Mouse (Mus musculus): ENCODE data around the gene Atp9a. TPM values are rescaled to one million over a fixed set of nuclear protein-coding genes. Genes with fewer than 3 reads are reported as not detected.

Atp9a gene
- total and polyA plus RNA-seq, 3 experiments: 50.5 to 56.9 (median 51.5) TPM

DNA sequence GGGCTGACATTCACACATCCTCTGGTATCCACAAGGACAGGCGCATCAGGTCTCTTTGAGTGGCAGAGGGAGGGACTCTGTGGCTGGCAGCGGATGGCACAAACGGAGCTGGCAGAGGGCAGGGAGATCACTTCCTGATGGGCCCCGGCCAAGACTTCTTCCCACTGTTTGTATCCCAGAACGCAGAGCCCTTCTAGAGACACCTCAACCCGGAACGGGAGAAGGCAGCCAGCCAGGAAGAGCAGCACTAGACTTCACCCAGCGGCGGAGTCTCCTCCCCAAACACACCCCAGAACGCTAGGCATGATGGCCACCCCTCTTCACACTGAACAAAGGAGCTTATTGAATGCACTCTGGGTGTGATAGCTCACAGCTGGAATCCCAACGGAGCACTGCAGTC, 8.2 kb downstream of the Atp9a start:
- H3K79me2 ChIP-seq (replicated peaks; ENCODE audit: control insufficient read depth, insufficient read depth, low read length): peaks cover 1% of the 10 kb centered on the region; the same call in 1 of the 2 replicates
- no peak overlapping the region for H3K4me3 ChIP-seq
- no peak for TF ChIP-seq CTCF (IDR thresholded peaks at IDR 0.05)
- TF ChIP-seq POLR2A (IDR thresholded peaks at IDR 0.05; ENCODE audit: insufficient read depth, low read depth, low read length): no peak
- TF ChIP-seq EP300 (IDR thresholded peaks at IDR 0.05; ENCODE audit: insufficient read depth, low read depth, low read length): no peak
- 18% methylated on average over 11 of the region's 11 CpGs for WGBS
- peaks cover 4% of the 10 kb centered on the region for H3K4me1 ChIP-seq (ENCODE audit: control insufficient read depth, insufficient read depth, low read length)
- no peak overlapping the region; the same call in 1 of the 2 replicates for H3K9ac ChIP-seq (ENCODE audit: low read depth, low read length)
- no peaks in the 10 kb centered on the region for H3K27me3 ChIP-seq (ENCODE audit: control insufficient read depth, insufficient read depth, low read length)
- peak overlapping the region; percentile 38 for H3K27ac ChIP-seq
- peak; percentile 47 to 61 for DNase-seq
- H3K36me3 ChIP-seq (ENCODE audit: control insufficient read depth, insufficient read depth, low read length): no peaks in the 10 kb centered on the region
- intact Hi-C loops (cut with DNase I): no loop called here

DNA sequence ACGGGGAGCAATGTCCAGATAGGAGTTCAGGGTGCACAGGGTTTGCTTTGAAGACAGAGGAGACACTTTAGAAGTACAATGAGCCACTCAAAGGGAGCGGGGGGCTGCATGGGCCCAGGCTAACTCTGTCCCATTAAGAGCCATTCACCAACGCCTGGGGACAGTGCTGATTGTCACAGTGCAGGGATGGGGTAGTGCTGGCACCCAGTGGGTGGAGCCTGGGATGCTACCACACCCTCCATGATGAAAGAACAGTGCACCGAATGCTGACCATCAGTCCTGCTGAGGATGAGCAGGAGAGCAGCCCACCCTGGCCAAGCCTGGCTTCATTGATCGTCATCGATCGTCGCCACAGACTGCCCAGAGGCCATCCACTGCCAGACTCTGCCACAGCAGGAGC, 11.0 kb downstream of the Atp9a start:
- Histone ChIP-seq H3K4me3 (no peak overlapping the region), H3K27me3 (ENCODE audit: control insufficient read depth, insufficient read depth, low read length) (no peaks in the 10 kb centered on the region), H3K79me2 (replicated peaks; ENCODE audit: control insufficient read depth, insufficient read depth, low read length) (peaks cover 1% of the 10 kb centered on the region), H3K9ac (ENCODE audit: low read depth, low read length) (no peak overlapping the region), H3K4me1 (ENCODE audit: control insufficient read depth, insufficient read depth, low read length) (peaks cover 2% of the 10 kb centered on the region; the same call in 1 of the 2 replicates), H3K27ac (no peak overlapping the region), H3K36me3 (ENCODE audit: control insufficient read depth, insufficient read depth, low read length) (no peaks in the 10 kb centered on the region)
- WGBS: 85% methylated on average over 8 of the region's 8 CpGs
- TF ChIP-seq POLR2A (IDR thresholded peaks at IDR 0.05; ENCODE audit: insufficient read depth, low read depth, low read length): no peak
- no peak for TF ChIP-seq CTCF (IDR thresholded peaks at IDR 0.05)
- TF ChIP-seq EP300 (IDR thresholded peaks at IDR 0.05; ENCODE audit: insufficient read depth, low read depth, low read length): no peak
- intact Hi-C loops (cut with DNase I): no loop called here
- DNase-seq: no peak

DNA sequence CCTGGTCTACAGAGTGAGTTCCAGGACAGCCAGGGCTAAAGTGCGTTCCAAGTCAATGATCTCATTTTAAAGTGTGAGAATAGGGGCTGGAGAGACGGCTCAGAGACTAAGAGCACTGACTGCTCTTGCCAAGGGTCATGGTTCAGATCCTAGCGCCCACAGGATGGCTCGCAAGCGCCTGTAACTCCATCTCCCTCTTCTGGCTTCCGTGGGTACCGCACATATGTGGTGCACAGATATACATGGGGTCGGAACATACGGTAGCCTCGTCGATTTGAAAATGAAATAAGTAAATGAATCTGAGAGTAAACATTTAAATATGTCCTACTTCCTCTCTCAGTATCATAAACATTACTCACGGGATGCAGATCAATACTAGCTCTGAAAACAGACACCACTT, 12.5 kb downstream of the Atp9a start:
- intact Hi-C loops (cut with DNase I): no loop called here
- no peaks in the 10 kb centered on the region for H3K36me3 ChIP-seq (ENCODE audit: control insufficient read depth, insufficient read depth, low read length)
- H3K27ac ChIP-seq: no peak overlapping the region
- TF ChIP-seq EP300 (IDR thresholded peaks at IDR 0.05; ENCODE audit: insufficient read depth, low read depth, low read length): no peak
- no peak for TF ChIP-seq POLR2A (IDR thresholded peaks at IDR 0.05; ENCODE audit: insufficient read depth, low read depth, low read length)
- no peak for TF ChIP-seq CTCF (IDR thresholded peaks at IDR 0.05)
- no peak overlapping the region for H3K9ac ChIP-seq (ENCODE audit: low read depth, low read length)
- 87% methylated on average over 12 of the region's 12 CpGs for WGBS
- H3K79me2 ChIP-seq (replicated peaks; ENCODE audit: control insufficient read depth, insufficient read depth, low read length): peaks cover 1% of the 10 kb centered on the region; the same call in 1 of the 2 replicates
- no peak overlapping the region for H3K4me3 ChIP-seq
- H3K27me3 ChIP-seq (ENCODE audit: control insufficient read depth, insufficient read depth, low read length): no peaks in the 10 kb centered on the region
- no peak for DNase-seq
- peaks cover 2% of the 10 kb centered on the region; the same call in 1 of the 2 replicates for H3K4me1 ChIP-seq (ENCODE audit: control insufficient read depth, insufficient read depth, low read length)

- no peak overlapping the region; the same call in none of the 2 replicates for H3K9ac ChIP-seq (ENCODE audit: low read depth, low read length)
- H3K27ac ChIP-seq: peak overlapping the region; percentile 74
- 55% methylated on average over 12 of the region's 12 CpGs for WGBS
- no peak overlapping the region for H3K4me3 ChIP-seq
- peaks cover 2% of the 10 kb centered on the region; the same call in 1 of the 2 replicates for H3K4me1 ChIP-seq (ENCODE audit: control insufficient read depth, insufficient read depth, low read length)
- TF ChIP-seq EP300 (IDR thresholded peaks at IDR 0.05; ENCODE audit: insufficient read depth, low read depth, low read length) (peak; percentile 52; the same call in 1 of the 2 replicates), POLR2A (IDR thresholded peaks at IDR 0.05; ENCODE audit: insufficient read depth, low read depth, low read length) (no peak), CTCF (IDR thresholded peaks at IDR 0.05) (peak; percentile 42)
- no peaks in the 10 kb centered on the region for H3K27me3 ChIP-seq (ENCODE audit: control insufficient read depth, insufficient read depth, low read length)
- intact Hi-C loops (cut with DNase I): no loop called here
- peak in 1 of 2 experiments; percentile 51 for DNase-seq
- H3K79me2 ChIP-seq (replicated peaks; ENCODE audit: control insufficient read depth, insufficient read depth, low read length): peaks cover 1% of the 10 kb centered on the region; the same call in 1 of the 2 replicates
- no peaks in the 10 kb centered on the region for H3K36me3 ChIP-seq (ENCODE audit: control insufficient read depth, insufficient read depth, low read length)
These were observed 14.2 kb downstream of the Atp9a start for GRCm38 (mm10) chr2:168728045-168728444.

DNA sequence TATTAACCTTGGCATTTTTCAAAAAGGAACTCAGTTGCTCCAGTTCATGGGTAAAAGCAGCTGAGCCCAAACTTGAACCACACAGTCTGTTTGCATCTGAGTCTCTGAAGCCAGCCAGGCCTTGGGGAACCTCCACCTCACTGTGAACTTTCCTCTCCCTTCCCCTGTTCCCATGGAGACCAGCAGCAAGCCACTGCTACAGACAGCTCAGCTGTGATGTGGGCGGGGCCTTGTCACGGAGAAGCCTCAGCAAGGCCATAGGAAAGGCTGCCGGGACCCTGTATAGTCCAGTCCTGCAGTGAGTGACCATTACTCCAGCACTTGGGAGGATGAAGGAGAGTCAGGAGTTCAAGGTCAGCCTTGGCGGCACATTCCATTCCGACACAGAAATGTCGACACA, 16.2 kb downstream of the Atp9a start:
- 50% methylated on average over 6 of the region's 6 CpGs for WGBS
- peak in 1 of 2 experiments; percentile 26 for DNase-seq
- no peak overlapping the region for H3K9ac ChIP-seq (ENCODE audit: low read depth, low read length)
- H3K4me3 ChIP-seq: no peak overlapping the region
- no peaks in the 10 kb centered on the region for H3K36me3 ChIP-seq (ENCODE audit: control insufficient read depth, insufficient read depth, low read length)
- peaks cover 1% of the 10 kb centered on the region; the same call in 1 of the 2 replicates for H3K79me2 ChIP-seq (replicated peaks; ENCODE audit: control insufficient read depth, insufficient read depth, low read length)
- TF ChIP-seq POLR2A (IDR thresholded peaks at IDR 0.05; ENCODE audit: insufficient read depth, low read depth, low read length) (no peak), CTCF (IDR thresholded peaks at IDR 0.05) (no peak), EP300 (IDR thresholded peaks at IDR 0.05; ENCODE audit: insufficient read depth, low read depth, low read length) (no peak)
- H3K4me1 ChIP-seq (ENCODE audit: control insufficient read depth, insufficient read depth, low read length): peaks cover 2% of the 10 kb centered on the region; the same call in 1 of the 2 replicates
- intact Hi-C loops (cut with DNase I): no loop called here
- no peak overlapping the region for H3K27ac ChIP-seq
- no peaks in the 10 kb centered on the region for H3K27me3 ChIP-seq (ENCODE audit: control insufficient read depth, insufficient read depth, low read length)

DNA sequence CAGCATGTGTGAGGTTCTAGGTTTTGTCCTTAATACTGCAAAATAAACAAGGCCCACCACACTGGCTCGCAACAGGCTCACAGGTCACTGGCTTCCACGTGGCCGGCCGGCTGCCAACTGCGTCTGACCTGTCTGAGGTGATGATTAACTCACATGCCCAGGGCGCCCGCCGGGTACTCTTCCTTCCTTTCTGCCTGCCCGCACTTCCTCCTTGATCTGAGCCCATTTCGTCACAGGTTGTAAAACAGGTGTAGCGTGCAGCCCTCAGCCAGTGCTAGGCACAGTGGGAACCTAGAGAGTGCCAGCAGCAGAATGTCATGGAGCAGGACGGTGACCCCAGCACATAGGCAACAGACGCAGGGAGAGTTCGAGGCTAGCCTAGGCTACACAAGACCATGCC, 20.9 kb downstream of the Atp9a start:
- 86% methylated on average over 14 of the region's 14 CpGs for WGBS

More for the DNA sequence above, 20.9 kb downstream of the Atp9a start:
- DNase-seq: no peak
- Histone ChIP-seq H3K36me3 (ENCODE audit: control insufficient read depth, insufficient read depth, low read length) (no peaks in the 10 kb centered on the region), H3K9ac (ENCODE audit: low read depth, low read length) (no peak overlapping the region), H3K79me2 (replicated peaks; ENCODE audit: control insufficient read depth, insufficient read depth, low read length) (0 out of 2 replicates have a peak, but pooled peaks cover 1% of the 10 kb centered on the region), H3K4me1 (ENCODE audit: control insufficient read depth, insufficient read depth, low read length) (no peaks in the 10 kb centered on the region), H3K27ac (no peak overlapping the region), H3K4me3 (no peak overlapping the region), H3K27me3 (ENCODE audit: control insufficient read depth, insufficient read depth, low read length) (no peaks in the 10 kb centered on the region)
- TF ChIP-seq POLR2A (IDR thresholded peaks at IDR 0.05; ENCODE audit: insufficient read depth, low read depth, low read length): no peak
- TF ChIP-seq CTCF (IDR thresholded peaks at IDR 0.05): no peak
- TF ChIP-seq EP300 (IDR thresholded peaks at IDR 0.05; ENCODE audit: insufficient read depth, low read depth, low read length): no peak
- intact Hi-C loops (cut with DNase I): no loop called here
